Mouse (Mus musculus) lung, embryonic 16.5 days (tissue): Measurements from ENCODE around the gene Nav2. TPM values are rescaled to one million over a fixed set of nuclear protein-coding genes. Genes with fewer than 3 reads are reported as not detected.

ENCODE experiments used
- ATAC-seq: fragments of 200-750 bp; cut with Nextera tagmentation; 2 replicates; pipeline ENCODE4 v1.8.0; 2017; ENCODE audit warnings: low read depth, mild to moderate bottlenecking, moderate library complexity
- H3K27ac ChIP-seq: fragments of 300-500 bp; sonication (generic); 2 replicates; pipeline ENCODE4 v1.5.1; 2014; ENCODE audit warnings: mild to moderate bottlenecking, control low read depth, low read length
- H3K27me3 ChIP-seq: fragments of 300-500 bp; sonication (generic); 2 replicates; pipeline ENCODE4 v1.6.1; 2014; ENCODE audit warnings: low read depth, low read length, mixed read lengths; ENCODE audit not compliant: control insufficient read depth, insufficient read depth
- H3K36me3 ChIP-seq: fragments of 300-500 bp; sonication (generic); 2 replicates; pipeline ENCODE4 v1.6.1; 2014; ENCODE audit warnings: low read length; ENCODE audit not compliant: control insufficient read depth, insufficient read depth
- H3K4me1 ChIP-seq: fragments of 300-500 bp; sonication (generic); replicated peaks from 2 replicates; pipeline ENCODE4 v1.6.1; 2014; ENCODE audit warnings: low read length, mixed read lengths; ENCODE audit not compliant: control insufficient read depth, insufficient read depth
- H3K4me2 ChIP-seq: fragments of 300-500 bp; sonication (generic); 2 replicates; pipeline ENCODE4 v1.6.1; 2014; ENCODE audit warnings: low read depth, low read length, control low read depth
- H3K4me3 ChIP-seq: fragments of 300-500 bp; sonication (generic); 2 replicates; pipeline ENCODE4 v1.5.1; 2014; ENCODE audit warnings: mild to moderate bottlenecking, low read length, control low read depth
- H3K9ac ChIP-seq: fragments of 300-500 bp; sonication (generic); 2 replicates; pipeline ENCODE4 v1.6.1; 2014; ENCODE audit warnings: low read length, control low read depth
- H3K9me3 ChIP-seq: fragments of 300-500 bp; sonication (generic); 2 replicates; pipeline ENCODE4 v1.6.1; 2016; ENCODE audit warnings: low read length; ENCODE audit not compliant: control insufficient read depth
- WGBS: fragments of 180-500 bp; shearing (Covaris S2); extraction: QIAGEN DNeasy Blood & Tissue Kit; methylation state at CpG from one replicate; pipeline ENCODE4 v1.1.7; 2014; 5-methylcytosine and 5-hydroxymethylcytosine counted together
- polyA plus RNA-seq: library from polyadenylated mRNA; unstranded; fragments of >200 nt; fragmentation: Nextera tagmentation; extraction: Ambion mirVana; gene quantifications from 2 replicates; pipeline ENCODE4 v1.2.1, GENCODE M21; 2015

Nav2 gene
- polyA plus RNA-seq, 1 experiment from 2014 or later: 27.3 TPM

- no peaks in the 10 kb centered on the region for H3K27me3 ChIP-seq
- no peaks in the 10 kb centered on the region for H3K9me3 ChIP-seq
- no peak overlapping the region for H3K4me3 ChIP-seq
- H3K4me1 ChIP-seq: peaks cover 2% of the 10 kb centered on the region; the same call in 1 of the 2 replicates
- no peak for ATAC-seq
- no peak overlapping the region for H3K9ac ChIP-seq
- 40% methylated on average over 6 of the region's 6 CpGs for WGBS
- H3K4me2 ChIP-seq: no peak overlapping the region
- no peak overlapping the region for H3K27ac ChIP-seq
- no peaks in the 10 kb centered on the region for H3K36me3 ChIP-seq
These were observed 519.3 kb downstream of the Nav2 start for GRCm38 (mm10) chr7:49427843-49428242.

GRCm38 (mm10) chr7:49428947-49429346, 520.4 kb downstream of the Nav2 start:
- 55% methylated on average over 5 of the region's 5 CpGs for WGBS
- no peak overlapping the region for H3K4me3 ChIP-seq
- H3K27ac ChIP-seq: peak overlapping the region; percentile 56
- H3K4me1 ChIP-seq: peaks cover 2% of the 10 kb centered on the region; the same call in 1 of the 2 replicates
- no peak overlapping the region for H3K4me2 ChIP-seq
- no peaks in the 10 kb centered on the region for H3K36me3 ChIP-seq
- ATAC-seq: peak; percentile 89
- H3K27me3 ChIP-seq: no peaks in the 10 kb centered on the region
- no peaks in the 10 kb centered on the region for H3K9me3 ChIP-seq
- H3K9ac ChIP-seq: no peak overlapping the region

- Histone ChIP-seq H3K36me3 (no peaks in the 10 kb centered on the region), H3K9ac (no peak overlapping the region), H3K27me3 (no peaks in the 10 kb centered on the region), H3K9me3 (no peaks in the 10 kb centered on the region), H3K27ac (no peak overlapping the region), H3K4me3 (no peak overlapping the region), H3K4me1 (peaks cover 4% of the 10 kb centered on the region), H3K4me2 (no peak overlapping the region)
- ATAC-seq: 0 out of 2 replicates have a peak, but pooled peaks have one; percentile 1
- WGBS: 73% methylated on average over 7 of the region's 7 CpGs
These were observed 522.3 kb downstream of the Nav2 start for GRCm38 (mm10) chr7:49430808-49431207.

GRCm38 (mm10) chr7:49433945-49434344, 525.4 kb downstream of the Nav2 start:
- Histone ChIP-seq H3K4me2 (no peak overlapping the region), H3K9ac (no peak overlapping the region), H3K9me3 (no peaks in the 10 kb centered on the region), H3K4me3 (no peak overlapping the region), H3K4me1 (peaks cover 32% of the 10 kb centered on the region), H3K36me3 (no peaks in the 10 kb centered on the region), H3K27me3 (no peaks in the 10 kb centered on the region), H3K27ac (no peak overlapping the region)
- ATAC-seq: no peak

GRCm38 (mm10) chr7:49436492-49436891, 528.0 kb downstream of the Nav2 start:
- Histone ChIP-seq H3K27me3 (no peaks in the 10 kb centered on the region), H3K4me2 (peak overlapping the region; percentile 27), H3K4me1 (peaks cover 34% of the 10 kb centered on the region), H3K9me3 (no peaks in the 10 kb centered on the region), H3K9ac (no peak overlapping the region), H3K4me3 (no peak overlapping the region), H3K36me3 (no peaks in the 10 kb centered on the region), H3K27ac (peak overlapping the region; percentile 92)
- ATAC-seq: peak; percentile 59
- WGBS: 25% methylated on average over 7 of the region's 7 CpGs

- no peaks in the 10 kb centered on the region for H3K36me3 ChIP-seq
- peak; percentile 65 for ATAC-seq
- peaks cover 41% of the 10 kb centered on the region for H3K4me1 ChIP-seq
- H3K27ac ChIP-seq: peak overlapping the region; percentile 89
- 13% methylated on average over 11 of the region's 11 CpGs for WGBS
- H3K9me3 ChIP-seq: no peaks in the 10 kb centered on the region
- no peak overlapping the region for H3K4me2 ChIP-seq
- no peak overlapping the region for H3K9ac ChIP-seq
- no peak overlapping the region for H3K4me3 ChIP-seq
- H3K27me3 ChIP-seq: no peaks in the 10 kb centered on the region
These were observed 529.4 kb downstream of the Nav2 start for GRCm38 (mm10) chr7:49437901-49438300.

GRCm38 (mm10) chr7:49439136-49439535, 530.6 kb downstream of the Nav2 start:
- Histone ChIP-seq H3K27ac (peak overlapping the region; percentile 89; the same call in 1 of the 2 replicates), H3K36me3 (no peaks in the 10 kb centered on the region), H3K9me3 (no peaks in the 10 kb centered on the region), H3K4me3 (no peak overlapping the region), H3K4me1 (peaks cover 42% of the 10 kb centered on the region), H3K27me3 (no peaks in the 10 kb centered on the region), H3K4me2 (no peak overlapping the region), H3K9ac (no peak overlapping the region)
- 32% methylated on average over 2 of the region's 2 CpGs for WGBS
- 0 out of 2 replicates have a peak, but pooled peaks have one; percentile 18 for ATAC-seq

- H3K9me3 ChIP-seq: no peaks in the 10 kb centered on the region
- no peak overlapping the region for H3K9ac ChIP-seq
- H3K27ac ChIP-seq: no peak overlapping the region
- H3K36me3 ChIP-seq: no peaks in the 10 kb centered on the region
- no peak overlapping the region for H3K4me2 ChIP-seq
- no peak for ATAC-seq
- no peaks in the 10 kb centered on the region for H3K27me3 ChIP-seq
- no peak overlapping the region for H3K4me3 ChIP-seq
- 85% methylated on average over 14 of the region's 14 CpGs for WGBS
- peaks cover 47% of the 10 kb centered on the region for H3K4me1 ChIP-seq
These were observed 531.9 kb downstream of the Nav2 start for GRCm38 (mm10) chr7:49440333-49440969.

GRCm38 (mm10) chr7:49442174-49442573, 533.7 kb downstream of the Nav2 start:
- no peak overlapping the region for H3K4me3 ChIP-seq
- no peaks in the 10 kb centered on the region for H3K9me3 ChIP-seq
- no peak overlapping the region for H3K9ac ChIP-seq
- no peaks in the 10 kb centered on the region for H3K27me3 ChIP-seq
- no peak for ATAC-seq
- no peaks in the 10 kb centered on the region for H3K36me3 ChIP-seq
- 35% methylated on average over 8 of the region's 8 CpGs for WGBS
- no peak overlapping the region for H3K4me2 ChIP-seq
- no peak overlapping the region for H3K27ac ChIP-seq
- peaks cover 32% of the 10 kb centered on the region for H3K4me1 ChIP-seq
